Mouse (Mus musculus) erythroblast, embryonic 14.5 days (primary cell): Measurements from ENCODE around the gene Parvb. TPM values are rescaled to one million over a fixed set of nuclear protein-coding genes. Genes with fewer than 3 reads are reported as not detected.
A peak's percentile ranks its signal among the peaks of the same experiment; 100 is the strongest.

Source experiments
- H3K27me3 ChIP-seq: 2 replicates; pipeline ENCODE4 v1.6.1; 2012; ENCODE audit warnings: inconsistent platforms; ENCODE audit not compliant: control insufficient read depth
- H3K36me3 ChIP-seq: 2 replicates; pipeline ENCODE4 v1.6.1; 2012; ENCODE audit warnings: mild to moderate bottlenecking, inconsistent platforms; ENCODE audit not compliant: control insufficient read depth
- H3K4me1 ChIP-seq: 2 replicates; pipeline ENCODE4 v1.6.1; 2012; ENCODE audit warnings: inconsistent platforms; ENCODE audit not compliant: control insufficient read depth
- H3K4me3 ChIP-seq: replicated peaks from 2 replicates; pipeline ENCODE3; 2012; ENCODE audit warnings: moderate library complexity, mild to moderate bottlenecking, inconsistent platforms
- H3K9me3 ChIP-seq: 2 replicates; pipeline ENCODE4 v1.6.1; 2012; ENCODE audit warnings: low read length, inconsistent platforms, mixed read lengths; ENCODE audit not compliant: control insufficient read depth
- GATA1 ChIP-seq: IDR thresholded peaks from 2 replicates; pipeline ENCODE4 v1.6.1; 2012; ENCODE audit warnings: low read length, inconsistent platforms, mixed read lengths
- TAL1 ChIP-seq: IDR thresholded peaks from 3 replicates; pipeline ENCODE4 v1.6.1; 2012; ENCODE audit warnings: low read length, inconsistent platforms, mixed read lengths
- polyA plus RNA-seq: library from polyadenylated mRNA; stranded (reverse); fragments of >175 nt; gene quantifications from 2 replicates; pipeline ENCODE4 v1.2.3, GENCODE M21; 2012

The Parvb gene
- polyA plus RNA-seq, 1 experiment: 6.3 TPM

DNA sequence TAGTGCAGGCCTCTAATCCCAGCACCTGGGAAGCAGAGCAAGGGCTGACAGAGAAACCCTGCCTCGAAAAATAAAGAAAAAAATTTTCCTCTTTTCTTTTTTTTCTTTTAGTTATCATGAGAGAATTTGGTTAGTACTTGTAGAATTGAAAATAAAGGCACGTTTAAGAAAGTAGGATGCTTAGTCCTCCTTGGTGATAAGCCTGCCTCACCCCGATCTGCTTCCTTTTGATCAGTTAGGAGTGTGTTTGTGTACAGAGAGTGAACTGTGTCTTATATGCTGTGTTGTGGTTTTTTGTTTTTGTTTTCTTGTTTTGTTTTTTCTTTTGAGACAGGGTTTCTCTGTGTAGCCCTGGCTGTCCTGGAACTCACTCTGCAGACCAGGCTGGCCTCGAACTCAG, 24.5 kb upstream of the Parvb start:
- TF ChIP-seq TAL1: no peak
- no peak for TF ChIP-seq GATA1
- H3K4me1 ChIP-seq: peaks cover 59% of the 10 kb centered on the region
- H3K27me3 ChIP-seq: no peaks in the 10 kb centered on the region
- H3K9me3 ChIP-seq: no peaks in the 10 kb centered on the region
- H3K4me3 ChIP-seq: no peak overlapping the region
- peaks cover 96% of the 10 kb centered on the region for H3K36me3 ChIP-seq

DNA sequence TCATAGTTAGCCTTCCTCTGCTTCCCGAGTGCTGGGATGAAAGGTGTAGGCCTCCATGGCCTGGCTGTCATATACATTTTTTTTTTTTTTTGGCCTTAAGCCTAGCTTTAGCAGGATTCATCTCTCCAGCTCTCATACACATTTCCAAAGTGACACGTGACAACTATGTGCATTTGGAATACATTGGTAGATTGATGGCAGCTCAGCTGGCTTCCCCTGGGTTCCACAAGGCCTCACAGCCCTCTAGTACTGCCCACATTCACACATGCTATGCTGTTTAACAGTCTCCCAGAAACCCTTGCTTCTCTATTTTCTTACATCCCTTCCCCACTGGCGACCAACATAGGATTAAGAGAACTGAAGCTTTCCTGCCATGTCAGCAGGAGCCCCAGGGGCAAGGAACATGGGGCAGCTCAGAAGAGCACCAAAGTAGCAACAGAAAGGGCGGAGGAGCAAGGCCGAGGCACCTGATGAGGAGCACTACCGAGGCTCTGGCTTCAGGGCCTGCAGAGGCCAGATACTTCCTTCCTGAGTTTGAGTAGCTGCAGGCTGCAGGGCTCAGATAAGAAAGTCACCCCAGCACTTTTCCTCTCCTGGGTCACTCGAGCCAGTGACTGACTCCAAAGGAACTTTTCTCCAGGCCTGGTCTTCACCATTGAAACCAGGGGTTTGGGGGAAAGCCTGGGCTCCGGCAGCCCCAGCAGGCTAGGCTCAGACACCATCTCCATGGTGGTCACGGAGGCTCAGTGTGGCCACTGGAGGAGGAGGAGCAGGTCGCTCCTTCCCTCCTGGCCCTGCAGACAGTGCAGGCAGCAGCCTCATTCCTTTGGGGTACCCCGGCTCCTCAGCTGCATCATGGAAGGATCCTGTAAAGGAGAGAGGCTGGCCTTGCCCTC, 22.1 kb upstream of the Parvb start:
- H3K9me3 ChIP-seq: no peaks in the 10 kb centered on the region
- peak overlapping the region; percentile 56 for H3K4me3 ChIP-seq
- TF ChIP-seq TAL1: peak; percentile 92
- TF ChIP-seq GATA1: peak; percentile 89
- peaks cover 96% of the 10 kb centered on the region for H3K36me3 ChIP-seq
- no peaks in the 10 kb centered on the region for H3K27me3 ChIP-seq
- H3K4me1 ChIP-seq: peaks cover 65% of the 10 kb centered on the region

DNA sequence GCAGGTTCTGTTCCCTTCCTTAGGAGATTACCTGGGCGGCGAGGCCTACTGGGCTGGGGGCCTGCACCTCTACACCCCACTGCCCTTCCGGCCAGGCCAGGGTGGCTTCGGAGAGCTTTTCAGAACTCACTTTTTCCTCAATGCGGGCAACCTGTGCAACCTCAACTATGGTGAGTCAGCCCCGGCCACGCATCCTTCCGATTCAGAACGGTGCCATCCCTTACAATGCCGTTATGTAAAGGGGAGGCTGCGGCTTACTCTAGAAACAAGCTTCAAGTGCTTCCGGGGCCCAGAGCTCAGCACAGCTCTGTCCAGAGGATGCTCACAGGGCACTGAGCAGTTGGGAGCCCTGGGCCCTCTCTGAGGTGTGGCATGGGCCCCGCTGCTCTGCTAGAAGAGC, 21.4 kb upstream of the Parvb start:
- no peaks in the 10 kb centered on the region for H3K27me3 ChIP-seq
- TF ChIP-seq GATA1: no peak
- TF ChIP-seq TAL1: no peak
- H3K4me1 ChIP-seq: peaks cover 65% of the 10 kb centered on the region
- peak overlapping the region; percentile 56 for H3K4me3 ChIP-seq
- H3K9me3 ChIP-seq: no peaks in the 10 kb centered on the region
- H3K36me3 ChIP-seq: peaks cover 96% of the 10 kb centered on the region

DNA sequence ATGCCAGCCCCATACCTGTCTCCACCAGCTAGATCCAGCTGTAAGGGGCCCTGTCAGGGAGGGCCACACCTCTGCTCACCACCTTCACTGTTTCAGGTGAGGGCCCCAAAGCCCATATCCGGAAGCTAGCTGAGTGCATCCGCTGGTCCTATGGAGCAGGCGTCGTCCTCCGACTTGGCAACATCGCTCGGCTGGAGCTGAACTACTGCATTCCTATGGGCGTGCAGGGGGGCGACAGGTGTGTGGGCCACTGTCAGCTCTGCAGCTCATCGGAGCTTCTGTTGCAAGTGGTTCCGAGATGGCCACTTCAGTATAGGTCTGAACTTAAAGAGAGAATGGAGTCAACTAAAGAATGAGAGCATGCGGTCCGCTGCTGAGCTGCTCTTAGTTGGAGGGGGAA, 20.9 kb upstream of the Parvb start:
- Histone ChIP-seq H3K4me1 (peaks cover 65% of the 10 kb centered on the region), H3K36me3 (peaks cover 91% of the 10 kb centered on the region), H3K27me3 (no peaks in the 10 kb centered on the region), H3K9me3 (no peaks in the 10 kb centered on the region), H3K4me3 (peak overlapping the region; percentile 56)
- no peak for TF ChIP-seq TAL1

DNA sequence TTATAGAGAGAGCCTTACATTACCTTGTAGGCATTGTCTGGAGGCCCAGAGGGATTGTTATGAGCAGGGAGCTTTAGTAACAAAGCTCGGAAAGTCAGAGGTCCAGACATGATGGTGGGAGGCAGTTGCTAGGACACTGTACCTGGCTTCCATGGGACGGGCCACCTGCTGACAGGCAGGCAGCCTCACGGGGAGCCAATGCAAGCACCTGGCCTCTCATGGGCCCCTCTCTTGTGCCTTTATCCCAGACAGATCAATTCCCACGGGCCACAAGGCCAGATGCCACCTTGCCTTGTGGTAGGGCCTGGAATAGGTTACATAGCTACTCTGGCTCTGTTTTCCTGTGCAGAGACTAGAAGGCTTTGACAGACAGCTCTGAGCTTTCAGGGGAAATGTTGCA, 20.3 kb upstream of the Parvb start:
- Histone ChIP-seq H3K36me3 (peaks cover 85% of the 10 kb centered on the region), H3K4me1 (peaks cover 62% of the 10 kb centered on the region), H3K27me3 (no peaks in the 10 kb centered on the region), H3K9me3 (no peaks in the 10 kb centered on the region), H3K4me3 (no peak overlapping the region)
- TF ChIP-seq GATA1 (no peak), TAL1 (no peak)

DNA sequence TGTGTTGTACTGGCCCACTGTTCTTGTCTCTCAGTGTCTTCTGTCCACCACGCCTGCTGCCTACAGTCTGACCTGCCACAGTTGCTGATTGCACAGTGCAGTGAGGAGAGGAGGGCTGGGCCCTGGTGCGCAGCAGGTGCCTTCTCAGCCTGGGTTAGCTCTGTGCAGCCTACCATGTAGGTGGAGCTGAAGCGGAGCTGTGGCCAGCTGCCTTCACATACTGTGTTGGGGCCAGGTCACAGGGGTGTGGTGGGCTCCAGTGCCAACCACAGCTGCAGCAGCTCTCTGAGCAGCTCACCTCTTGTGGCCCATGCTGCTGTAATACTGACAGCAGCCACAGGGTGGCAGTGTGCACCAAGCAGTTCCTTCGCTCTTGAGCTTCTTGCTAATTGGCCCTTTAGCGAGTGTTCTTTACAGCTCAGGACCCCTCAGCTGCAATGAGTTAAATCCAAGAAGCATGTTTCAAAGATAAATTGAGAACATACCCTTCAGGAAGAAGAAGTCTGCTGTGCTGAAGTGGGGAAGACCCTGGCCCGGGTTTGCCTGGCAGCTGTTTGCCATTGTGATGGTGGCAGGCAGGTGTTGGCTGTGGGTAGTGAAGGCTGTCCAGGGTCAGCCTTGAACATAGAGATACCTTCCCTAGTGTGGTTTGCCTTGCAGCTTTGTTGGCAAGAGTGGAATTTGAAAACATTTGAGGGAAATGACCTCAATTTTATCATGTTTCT, 19.6 kb upstream of the Parvb start:
- H3K4me3 ChIP-seq: no peak overlapping the region
- no peaks in the 10 kb centered on the region for H3K9me3 ChIP-seq
- no peak for TF ChIP-seq TAL1
- no peak for TF ChIP-seq GATA1
- H3K36me3 ChIP-seq: peaks cover 79% of the 10 kb centered on the region
- peaks cover 58% of the 10 kb centered on the region for H3K4me1 ChIP-seq
- H3K27me3 ChIP-seq: 0 out of 2 replicates have a peak, but pooled peaks cover under 1% of the 10 kb centered on the region

DNA sequence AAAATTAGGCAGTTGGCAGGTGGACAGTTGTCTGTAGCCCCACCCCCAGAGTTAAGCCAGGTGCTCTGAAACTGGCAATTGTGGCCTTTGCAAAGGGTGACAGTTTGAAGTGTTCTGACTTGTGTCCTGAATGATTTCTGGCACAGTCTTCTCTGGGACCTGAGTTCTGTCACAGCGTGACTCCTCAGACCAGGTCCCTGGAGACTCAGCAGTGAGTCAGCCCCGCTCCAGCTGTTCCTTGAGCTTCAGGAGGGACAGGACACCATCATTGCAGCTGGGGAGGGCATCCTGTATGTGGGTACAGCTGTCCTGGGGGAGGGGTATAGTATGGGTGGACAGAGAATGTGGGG, 19.1 kb upstream of the Parvb start:
- H3K9me3 ChIP-seq: no peaks in the 10 kb centered on the region
- H3K4me1 ChIP-seq: peaks cover 56% of the 10 kb centered on the region
- H3K27me3 ChIP-seq: peaks cover 3% of the 10 kb centered on the region
- TF ChIP-seq GATA1: no peak
- TF ChIP-seq TAL1: no peak
- H3K36me3 ChIP-seq: peaks cover 73% of the 10 kb centered on the region
- no peak overlapping the region for H3K4me3 ChIP-seq

DNA sequence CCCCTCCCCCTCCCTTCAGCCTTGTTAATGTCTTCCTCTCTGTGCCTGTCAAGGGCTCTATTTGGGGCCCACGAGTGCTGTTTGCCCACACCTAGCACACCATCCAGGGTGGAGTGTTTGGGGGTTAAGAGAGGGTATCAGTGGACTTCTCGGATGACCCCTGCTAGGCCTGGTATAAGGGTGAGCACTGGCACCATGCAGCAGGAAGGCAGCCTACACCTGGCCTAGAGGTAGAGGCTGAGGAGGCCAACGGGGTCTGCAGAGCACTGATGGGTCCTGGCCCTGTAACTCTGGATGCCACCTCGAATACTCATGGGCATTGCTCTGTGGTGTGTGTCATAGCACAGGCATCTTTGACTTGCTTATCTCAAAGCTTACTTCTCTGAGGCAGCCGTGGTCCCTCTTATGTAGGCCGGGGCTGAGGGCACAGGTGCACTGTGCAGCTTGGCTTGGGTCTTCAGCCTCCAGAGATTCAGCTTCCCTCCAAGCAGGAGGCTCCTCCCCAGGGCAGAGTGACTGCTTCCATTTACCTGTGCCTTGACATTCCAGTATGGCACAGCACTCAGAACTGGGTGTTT, 18.6 kb upstream of the Parvb start:
- Histone ChIP-seq H3K4me1 (peaks cover 57% of the 10 kb centered on the region), H3K9me3 (no peaks in the 10 kb centered on the region), H3K36me3 (peaks cover 69% of the 10 kb centered on the region), H3K27me3 (peaks cover 8% of the 10 kb centered on the region), H3K4me3 (no peak overlapping the region)
- TF ChIP-seq GATA1 (no peak), TAL1 (no peak)

DNA sequence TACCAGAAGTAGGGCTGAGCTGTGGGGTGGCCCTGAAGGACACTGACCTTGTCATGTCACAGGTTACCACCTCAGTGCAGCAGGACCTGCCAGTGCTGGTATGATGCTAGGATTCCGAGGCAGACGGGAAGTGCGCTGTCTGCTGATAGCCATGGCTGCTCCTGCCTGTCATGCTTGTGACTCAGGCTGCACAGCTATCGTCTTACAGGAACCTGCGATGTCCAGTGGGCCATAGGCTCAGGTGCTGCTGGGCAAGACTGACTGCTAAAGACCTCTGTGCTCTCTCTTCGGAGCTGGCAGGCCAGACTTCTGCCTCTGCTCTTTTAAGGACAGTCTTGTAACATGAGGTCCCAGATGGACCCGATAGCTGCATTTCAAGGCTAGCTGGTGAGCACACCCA, 17.4 kb upstream of the Parvb start:
- no peak for TF ChIP-seq GATA1
- TF ChIP-seq TAL1: no peak
- Histone ChIP-seq H3K4me3 (no peak overlapping the region), H3K36me3 (peaks cover 59% of the 10 kb centered on the region), H3K27me3 (peaks cover 21% of the 10 kb centered on the region), H3K9me3 (no peaks in the 10 kb centered on the region), H3K4me1 (peaks cover 53% of the 10 kb centered on the region)

DNA sequence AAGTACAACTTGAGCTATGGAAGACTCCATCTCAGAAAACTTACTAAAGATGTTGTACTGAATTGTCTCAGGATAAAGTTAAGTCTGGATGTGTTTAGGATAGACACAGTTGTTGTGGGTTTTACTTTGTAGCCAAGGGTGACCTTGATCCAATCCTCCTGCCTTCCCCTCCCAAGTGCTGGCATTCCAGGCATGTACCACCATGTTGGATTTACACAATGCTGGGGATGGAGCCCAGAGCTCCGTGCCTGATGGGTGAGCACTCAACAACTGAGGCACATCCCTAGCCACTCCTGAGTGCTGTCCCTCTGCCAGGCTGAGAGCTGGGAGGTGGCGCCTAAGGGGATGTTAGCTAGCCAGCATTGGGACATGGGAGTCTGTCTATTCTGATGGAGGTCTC, 16.6 kb upstream of the Parvb start:
- Histone ChIP-seq H3K9me3 (no peaks in the 10 kb centered on the region), H3K4me3 (no peak overlapping the region), H3K27me3 (peaks cover 29% of the 10 kb centered on the region), H3K4me1 (peaks cover 45% of the 10 kb centered on the region), H3K36me3 (peaks cover 51% of the 10 kb centered on the region)
- TF ChIP-seq TAL1 (no peak), GATA1 (no peak)
